Mouse (Mus musculus): ENCODE results near the gene Hist1h1d.
"Not testable (repeated sequence)": the region's sequence is repeated elsewhere in the genome, so short reads cannot be mapped to it uniquely, and the experiment has no call there.

Gene Hist1h1d

GRCm38 (mm10) chr13:23530181-23530900 is 22.7 kb upstream of the Hist1h1d start:
- no peak for DNase-seq (ENCODE audit: low read depth, low spot score)

- peak; percentile 98 for DNase-seq (ENCODE audit: low read depth, low spot score)
Measured at GRCm38 (mm10) chr13:23530901-23531875, 21.9 kb upstream of the Hist1h1d start, which contains the start of gene Hist1h4h. TSS of gene Hist1h4h (plus strand) at chr13:23531050.

GRCm38 (mm10) chr13:23532262-23533075 is 20.6 kb upstream of the Hist1h1d start:
- DNase-seq (ENCODE audit: low read depth, low spot score): no peak

- DNase-seq (ENCODE audit: low read depth, low spot score): peak; percentile 91
Measured at GRCm38 (mm10) chr13:23533560-23534367, 19.3 kb upstream of the Hist1h1d start, which contains the start of gene Hist1h2af. TSS of gene Hist1h2af (plus strand) at chr13:23533906.

GRCm38 (mm10) chr13:23534368-23535131 is 18.5 kb upstream of the Hist1h1d start:
- DNase-seq (ENCODE audit: low read depth, low spot score): no peak

GRCm38 (mm10) chr13:23535137-23536075 is 17.7 kb upstream of the Hist1h1d start, which contains the start of gene Hist1h3g:
TSS of gene Hist1h3g (plus strand) at chr13:23535422.
- peak; percentile 96 for DNase-seq (ENCODE audit: low read depth, low spot score)

- no peak for DNase-seq (ENCODE audit: low read depth, low spot score)
Measured at GRCm38 (mm10) chr13:23536076-23536822, 16.8 kb upstream of the Hist1h1d start.

- DNase-seq (ENCODE audit: low read depth, low spot score): no peak
Measured at GRCm38 (mm10) chr13:23537006-23537710, 15.9 kb upstream of the Hist1h1d start.

GRCm38 (mm10) chr13:23538249-23538648 is 14.8 kb upstream of the Hist1h1d start:
- DNase-seq (ENCODE audit: low read depth, low spot score): no peak

- not testable (repeated sequence) for DNase-seq (ENCODE audit: low read depth, low spot score)
Measured at GRCm38 (mm10) chr13:23539821-23540220, 13.2 kb upstream of the Hist1h1d start.

GRCm38 (mm10) chr13:23541497-23541896 is 11.6 kb upstream of the Hist1h1d start:
- no peak for DNase-seq (ENCODE audit: low read depth, low spot score)

GRCm38 (mm10) chr13:23542225-23542980 is 10.7 kb upstream of the Hist1h1d start:
- not testable (repeated sequence) for DNase-seq (ENCODE audit: low read depth, low spot score)

GRCm38 (mm10) chr13:23542999-23543607 is 10.0 kb upstream of the Hist1h1d start, which contains the start of gene Hist1h2bh:
TSS of gene Hist1h2bh (minus strand) at chr13:23543392.
- DNase-seq (ENCODE audit: low read depth, low spot score): peak; percentile 92

- peak; percentile 94 for DNase-seq (ENCODE audit: low read depth, low spot score)
Measured at GRCm38 (mm10) chr13:23543965-23544786, 8.9 kb upstream of the Hist1h1d start, which contains the start of gene Hist1h3f. TSS of gene Hist1h3f (plus strand) at chr13:23544052.

GRCm38 (mm10) chr13:23544787-23545120 is 8.3 kb upstream of the Hist1h1d start:
- DNase-seq (ENCODE audit: low read depth, low spot score): not testable (repeated sequence)
